Mouse (Mus musculus) thymus, postnatal 25 days (tissue): ENCODE results near the gene Ranbp9.
"Not testable (repeated sequence)": the region's sequence is repeated elsewhere in the genome, so short reads cannot be mapped to it uniquely, and the experiment has no call there.

ENCODE experiments used
- DNase-seq: peaks from one replicate; pipeline ENCODE4 v3.0.0; 2022

The Ranbp9 gene

DNA sequence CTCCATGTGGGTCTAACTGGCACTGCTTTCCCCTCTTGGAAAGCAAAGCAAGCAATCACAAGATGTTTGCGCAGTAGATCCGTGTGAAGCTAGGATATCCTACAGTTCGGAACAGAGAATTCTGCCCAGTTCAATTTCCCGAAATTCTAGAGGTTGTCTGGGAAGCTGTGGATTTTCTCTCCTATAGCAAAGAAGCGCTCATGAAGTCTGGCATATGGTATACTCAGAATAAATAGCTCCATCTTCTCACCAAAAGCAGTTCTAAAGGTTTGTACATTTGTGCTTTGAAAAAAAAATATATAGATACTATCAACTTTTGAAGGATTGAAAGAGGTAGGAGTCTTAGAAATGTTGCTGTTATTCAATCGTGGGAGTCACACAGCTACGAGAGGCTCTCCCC lies 14.6 kb upstream of the Ranbp9 start:
- DNase-seq: no peak

DNA sequence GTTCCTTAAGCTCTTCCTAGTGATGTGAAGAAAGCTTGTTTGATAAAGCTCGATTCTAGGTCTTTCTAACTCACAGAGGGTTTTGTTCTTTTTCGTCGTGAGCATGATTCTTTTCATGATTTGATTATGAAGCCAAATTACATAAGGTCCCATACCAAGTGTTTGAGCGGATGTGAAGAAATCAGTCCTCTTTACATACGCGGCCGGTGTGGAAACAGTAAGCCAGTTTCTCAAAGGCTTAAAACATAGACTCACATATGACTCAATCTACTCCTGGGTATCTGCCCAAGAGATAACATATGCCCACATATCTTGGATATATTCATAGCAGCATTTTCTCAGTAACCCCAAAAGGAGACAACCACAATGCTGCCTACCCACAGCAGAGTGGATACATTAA lies 12.6 kb upstream of the Ranbp9 start:
- DNase-seq: no peak

DNA sequence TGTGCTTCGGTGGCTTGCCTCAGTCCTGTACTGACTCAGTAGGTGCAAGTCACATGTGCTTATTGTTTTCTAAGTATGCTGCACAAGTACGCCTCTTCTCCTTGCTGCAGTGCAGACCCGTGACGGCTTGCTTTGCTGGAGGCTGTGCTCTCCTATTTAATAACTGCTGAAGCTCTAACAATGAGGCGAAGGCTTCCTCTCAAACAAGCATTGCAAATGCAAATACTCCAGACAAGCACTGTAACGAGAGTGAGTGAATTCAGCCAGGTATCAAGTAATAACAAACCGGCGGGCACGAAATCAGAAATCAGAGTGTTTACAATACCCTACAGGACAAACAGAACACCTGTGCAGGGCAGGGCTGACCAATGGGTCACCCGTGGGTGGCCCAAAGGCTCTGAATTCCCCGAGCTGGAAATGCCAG lies 12.0 kb upstream of the Ranbp9 start:
- no peak for DNase-seq

DNA sequence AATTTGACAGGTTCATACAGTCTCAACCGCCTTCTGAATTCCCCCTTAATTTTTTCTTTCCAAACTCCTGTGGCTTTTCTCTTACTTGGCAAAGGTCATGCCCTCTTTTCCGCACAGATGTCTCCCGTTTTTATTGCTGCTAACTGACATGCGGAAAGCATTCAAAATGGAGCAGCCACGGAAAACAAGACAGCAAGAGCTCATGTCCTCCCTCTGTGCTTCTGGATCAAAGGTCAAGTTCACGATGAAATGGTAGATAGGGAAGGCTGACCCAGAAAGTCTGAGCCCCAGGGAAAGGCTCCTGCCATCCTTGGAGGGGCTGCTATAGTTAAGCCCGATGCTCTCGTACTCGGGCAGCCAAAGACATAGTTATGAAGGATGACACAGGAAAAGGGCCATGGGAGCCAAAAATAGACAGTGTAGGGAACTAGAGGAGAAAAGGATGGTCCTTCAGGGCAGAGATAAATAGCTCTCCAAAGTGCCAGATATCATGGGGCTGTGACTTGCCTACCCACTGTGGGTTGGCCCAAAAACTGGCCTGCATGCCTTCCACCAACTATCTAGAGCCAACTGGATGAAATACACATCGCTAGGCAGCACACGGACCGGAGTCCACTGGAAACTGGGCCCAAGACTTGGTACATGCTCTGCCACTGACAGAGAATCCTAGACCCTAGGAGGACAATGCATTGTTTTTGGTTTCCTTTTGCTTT lies 5.6 kb upstream of the Ranbp9 start:
- DNase-seq: no peak

DNA sequence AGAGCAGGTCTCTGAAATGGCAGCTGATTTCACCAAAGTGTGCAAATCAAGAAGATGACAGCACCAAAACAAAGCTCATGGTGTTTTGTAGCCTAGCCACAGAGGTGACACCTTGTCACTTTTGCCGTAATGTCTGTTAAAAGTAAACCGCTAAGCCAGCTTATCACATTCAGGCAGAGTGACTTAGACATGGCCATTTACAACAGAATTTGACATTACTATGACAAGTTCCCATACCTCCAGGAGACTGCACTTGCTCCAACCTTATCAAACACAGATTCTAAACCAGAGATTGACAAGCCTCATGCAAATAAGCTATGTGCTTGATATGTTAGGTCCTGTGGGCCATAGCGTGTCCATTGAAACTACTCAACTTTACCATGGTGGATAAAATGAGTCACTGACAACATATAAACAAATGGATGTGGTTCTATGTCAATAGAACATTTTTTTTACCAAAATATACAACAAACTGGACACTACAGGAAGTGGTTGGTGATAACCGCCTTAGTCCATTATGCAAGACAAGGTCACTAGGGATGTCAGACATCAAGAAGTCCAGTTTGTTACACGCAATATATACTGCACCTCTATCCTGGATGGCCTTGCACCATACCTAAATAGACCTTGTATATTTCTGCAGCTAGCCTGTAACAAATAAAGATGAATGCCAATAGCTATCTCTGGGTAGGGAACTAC lies 4.3 kb upstream of the Ranbp9 start:
- no peak for DNase-seq

DNA sequence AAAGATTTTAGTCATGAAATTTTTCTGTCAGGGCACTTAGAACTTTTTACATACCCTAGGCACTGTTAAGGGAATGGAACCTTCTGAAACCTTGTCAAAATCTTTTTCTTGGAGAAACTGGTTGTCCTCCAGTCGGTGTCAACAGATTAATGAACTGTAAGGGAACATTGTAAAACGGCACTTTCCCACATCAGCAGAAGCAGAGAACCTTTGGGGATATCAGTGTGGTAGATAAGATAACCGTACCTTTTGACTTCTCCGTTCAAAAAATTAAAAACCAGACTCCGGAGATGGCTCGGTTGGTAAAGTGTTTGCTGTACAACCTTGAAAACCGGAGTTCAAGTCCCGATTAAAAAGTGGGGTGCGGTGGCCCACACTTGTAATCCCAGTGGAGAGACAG lies 1.7 kb upstream of the Ranbp9 start:
- DNase-seq: no peak

DNA sequence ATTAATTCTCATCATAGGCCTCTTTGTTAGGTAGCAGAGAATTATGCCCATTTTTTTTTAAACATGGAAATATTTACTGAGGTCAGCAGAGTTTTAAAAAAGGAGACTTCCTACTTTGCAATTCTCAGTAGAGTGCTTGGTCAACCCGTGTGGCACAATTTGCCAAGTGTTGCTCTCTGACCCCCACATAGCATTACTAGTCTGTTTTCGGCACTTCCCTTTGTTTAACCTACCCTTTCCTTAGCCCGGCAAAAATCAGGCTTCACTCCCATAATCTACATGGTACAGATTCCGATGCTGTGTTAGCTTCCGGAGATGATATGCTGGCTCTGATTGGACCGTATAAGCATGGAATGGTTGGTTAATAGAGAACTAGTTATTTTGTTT lies 770 bp upstream of the Ranbp9 start:
- no peak for DNase-seq

DNA sequence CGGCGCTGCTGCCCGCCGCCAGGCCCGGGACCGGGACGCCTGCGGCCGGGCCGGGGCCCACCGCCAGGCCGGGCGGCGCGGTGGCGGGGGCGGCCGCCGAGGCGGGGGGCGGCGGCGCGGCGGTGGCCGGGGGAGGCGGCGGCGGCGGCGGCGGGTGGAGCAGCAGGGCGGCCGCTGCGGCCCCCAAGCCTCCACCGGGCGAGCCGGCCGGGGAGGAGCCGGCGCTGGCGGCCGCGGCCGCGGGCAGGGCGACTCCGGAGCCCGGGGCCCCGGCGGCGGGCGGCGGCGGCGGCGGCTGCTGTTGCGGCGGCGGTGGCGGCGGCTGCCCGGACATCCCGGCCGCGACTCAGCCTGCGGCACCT lies 506 bp downstream of the Ranbp9 start:
- DNase-seq: no peak

DNA sequence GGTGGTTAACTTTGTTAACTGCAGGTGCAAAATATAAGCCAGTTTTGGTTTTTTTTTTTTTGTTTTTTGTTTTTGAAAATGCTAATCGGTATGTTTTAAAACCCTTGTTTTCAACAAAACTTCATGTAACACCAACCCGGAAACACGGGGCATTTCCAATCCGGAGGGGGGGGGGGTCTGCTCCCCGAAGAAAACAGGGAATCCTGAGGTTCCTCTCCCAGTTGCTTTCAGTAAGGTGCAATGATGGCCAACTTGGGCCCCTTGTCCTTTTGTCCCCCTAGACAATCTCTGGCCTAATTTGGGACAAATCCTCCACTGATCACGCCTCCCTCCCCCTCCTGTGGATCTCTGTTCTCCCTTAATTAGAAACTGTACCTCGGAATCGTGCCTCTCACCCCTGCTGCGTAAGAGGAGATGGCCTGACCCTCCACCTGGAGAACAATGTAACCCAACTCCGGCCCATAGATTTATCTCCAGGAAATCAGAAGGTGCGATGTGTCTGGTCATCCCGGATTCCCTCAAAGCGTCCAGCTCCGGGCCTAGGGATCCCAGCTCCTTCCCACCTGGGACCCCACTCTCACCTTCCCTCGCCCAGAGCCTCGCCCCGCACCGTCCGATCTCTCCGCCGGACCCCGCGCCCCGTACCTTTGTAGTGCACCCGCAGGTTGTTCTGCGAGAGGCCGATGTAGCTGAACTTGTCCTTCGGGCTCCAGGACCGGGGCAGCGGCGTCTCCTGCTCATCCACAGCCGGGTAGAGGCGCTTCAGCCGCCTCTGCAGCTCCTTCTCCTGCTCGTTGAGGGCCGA lies 1.1 kb downstream of the Ranbp9 start:
- peak; percentile 42 for DNase-seq

DNA sequence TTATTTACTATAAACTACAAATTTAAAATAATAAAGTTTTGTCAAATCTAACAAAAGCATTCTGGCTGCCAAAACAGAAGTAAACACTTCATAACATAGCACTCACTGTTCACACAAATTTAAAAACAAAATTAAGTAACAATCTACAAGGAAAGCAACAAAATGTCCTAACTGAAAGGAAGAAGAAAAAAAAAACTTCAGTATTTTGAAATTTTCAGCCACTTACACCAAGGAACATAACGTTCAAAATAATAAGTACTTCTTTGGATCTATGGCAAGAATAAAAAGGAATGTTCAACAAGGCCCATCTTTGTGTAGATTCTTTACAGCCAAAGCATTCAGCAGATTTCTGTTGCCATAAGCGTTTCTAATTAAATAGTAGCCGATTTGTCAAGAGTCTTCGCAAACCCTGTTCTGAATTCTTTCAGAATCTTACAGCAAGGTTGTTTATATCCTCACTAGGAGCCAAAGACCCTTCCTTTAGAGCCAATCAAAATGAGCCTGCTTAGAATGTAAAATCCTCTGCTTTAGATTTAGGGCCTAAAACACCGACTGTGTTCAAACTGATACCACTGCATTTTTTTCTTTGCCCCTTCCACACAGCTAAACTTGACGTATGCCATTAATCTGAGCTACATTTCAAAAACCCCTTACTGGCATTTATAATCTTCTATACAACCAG lies 1.9 kb downstream of the Ranbp9 start:
- no peak for DNase-seq

DNA sequence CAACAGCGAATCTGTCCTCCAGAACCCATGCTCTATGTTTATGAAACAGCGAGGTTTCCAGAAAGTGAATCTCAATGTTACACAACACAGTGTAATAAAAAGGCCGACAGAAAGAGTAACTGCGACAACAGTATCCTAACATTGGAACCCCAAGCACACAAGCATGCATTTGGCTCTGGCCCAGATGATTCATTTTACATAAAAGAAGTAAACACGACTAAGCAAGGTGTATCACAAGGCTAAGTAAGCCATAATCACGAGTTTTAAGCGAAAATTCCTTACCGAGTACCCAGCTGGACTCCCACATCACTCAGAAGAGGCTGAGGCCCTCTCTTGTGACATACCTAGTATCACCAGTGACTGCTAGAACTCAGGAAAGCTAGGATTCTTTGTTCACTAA lies 2.5 kb downstream of the Ranbp9 start:
- DNase-seq: no peak

DNA sequence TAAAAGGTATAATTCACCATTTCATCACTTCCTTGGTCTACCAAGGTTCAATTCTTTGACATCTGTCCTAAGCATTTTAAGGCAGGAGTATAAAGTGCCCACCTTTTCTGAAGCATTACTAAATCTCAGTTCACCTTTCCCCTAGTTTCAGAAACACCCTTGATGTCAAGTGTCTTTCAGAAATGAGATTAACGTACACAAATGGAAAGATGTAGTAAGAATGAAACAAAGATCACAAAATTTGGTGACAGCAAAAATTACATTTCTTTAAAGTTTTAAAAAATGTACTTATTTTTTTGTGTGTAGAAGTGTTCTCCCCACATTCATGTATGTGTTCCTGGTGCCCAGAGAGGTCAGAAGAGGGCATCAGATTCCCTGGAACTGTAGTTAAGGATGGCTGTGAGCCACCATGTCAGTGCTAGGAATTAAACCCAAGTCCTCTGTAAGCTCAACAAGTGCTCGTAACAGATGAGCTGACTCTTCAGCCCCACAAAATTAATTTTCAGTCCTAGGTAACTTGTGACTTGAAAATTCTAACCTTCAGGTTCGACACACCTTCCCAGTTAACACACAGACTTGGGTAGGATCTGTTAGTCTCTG lies 3.9 kb downstream of the Ranbp9 start:
- DNase-seq: no peak

DNA sequence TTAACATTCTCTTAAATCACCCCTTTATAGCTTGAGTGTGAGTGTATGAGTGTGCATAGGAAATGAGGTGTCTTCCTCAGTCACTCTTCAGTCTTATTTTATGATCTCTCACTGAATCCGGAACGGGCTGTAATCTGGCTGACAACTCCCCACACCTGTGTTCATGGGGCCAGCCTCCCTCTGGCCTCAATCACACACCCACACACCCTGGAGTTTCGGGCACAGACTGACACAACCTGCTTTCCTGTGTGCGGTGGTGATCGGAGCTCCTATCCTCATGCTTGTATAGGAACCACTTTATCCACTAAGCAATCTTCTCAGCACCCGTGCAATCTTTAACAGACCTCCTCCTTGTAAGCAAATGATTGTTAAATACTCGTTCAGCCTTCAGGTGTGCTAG lies 4.9 kb downstream of the Ranbp9 start:
- no peak for DNase-seq

DNA sequence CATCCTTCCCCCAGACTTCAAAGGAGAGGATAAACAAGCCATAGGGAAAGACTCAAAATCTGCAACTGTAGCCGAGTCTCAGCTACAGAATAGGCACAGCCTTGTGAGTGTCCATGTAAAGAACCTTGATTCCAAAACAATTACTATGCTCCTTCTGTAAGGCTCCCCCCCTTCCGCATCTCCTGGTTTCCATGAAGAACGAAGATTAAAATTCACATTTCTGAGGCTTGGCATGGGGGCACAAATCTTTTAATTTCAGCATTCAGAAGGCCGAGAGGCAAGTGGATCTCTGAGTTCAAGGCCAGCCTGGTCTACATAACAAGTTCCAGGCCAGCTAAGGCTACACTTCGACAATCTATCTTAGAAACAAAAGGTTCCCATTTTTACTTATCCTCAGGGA lies 6.4 kb downstream of the Ranbp9 start:
- DNase-seq: no peak

DNA sequence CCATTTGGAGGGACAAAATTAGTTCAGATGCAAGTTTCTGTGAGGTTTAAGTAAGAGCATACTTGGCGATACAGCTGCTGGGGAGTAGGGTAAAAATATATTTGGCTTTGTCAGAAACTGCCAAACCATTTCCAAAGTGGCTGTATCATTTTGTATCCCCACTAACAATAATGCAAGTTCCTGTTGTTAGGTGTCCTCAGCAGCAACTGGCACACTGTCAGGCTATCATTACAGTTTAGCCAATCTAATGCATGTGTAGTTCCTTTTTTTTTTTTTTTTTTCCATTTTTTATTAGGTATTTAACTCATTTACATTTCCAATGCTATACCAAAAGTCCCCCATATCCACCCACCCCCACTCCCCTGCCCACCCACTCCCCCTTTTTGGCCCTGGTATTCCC lies 9.2 kb downstream of the Ranbp9 start:
- DNase-seq: not testable (repeated sequence)

DNA sequence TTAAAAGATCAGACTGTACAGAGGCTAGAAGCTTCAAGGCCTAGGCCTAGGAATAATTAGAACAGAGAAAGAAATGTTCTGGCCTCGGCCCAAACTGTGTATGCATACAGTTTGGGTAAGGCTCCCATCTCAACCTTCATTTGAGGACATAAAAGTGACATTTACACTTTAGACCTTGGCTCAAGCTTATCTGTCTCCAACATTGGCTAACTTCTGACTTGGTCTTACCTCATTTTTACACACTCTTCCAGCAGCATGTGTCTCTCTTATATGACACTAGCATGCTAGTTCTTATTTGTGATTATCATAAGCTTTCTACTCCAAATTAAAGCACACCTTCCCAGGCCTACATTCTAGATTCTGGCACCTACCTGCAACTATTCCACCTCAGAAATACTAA lies 11.5 kb downstream of the Ranbp9 start:
- no peak for DNase-seq

DNA sequence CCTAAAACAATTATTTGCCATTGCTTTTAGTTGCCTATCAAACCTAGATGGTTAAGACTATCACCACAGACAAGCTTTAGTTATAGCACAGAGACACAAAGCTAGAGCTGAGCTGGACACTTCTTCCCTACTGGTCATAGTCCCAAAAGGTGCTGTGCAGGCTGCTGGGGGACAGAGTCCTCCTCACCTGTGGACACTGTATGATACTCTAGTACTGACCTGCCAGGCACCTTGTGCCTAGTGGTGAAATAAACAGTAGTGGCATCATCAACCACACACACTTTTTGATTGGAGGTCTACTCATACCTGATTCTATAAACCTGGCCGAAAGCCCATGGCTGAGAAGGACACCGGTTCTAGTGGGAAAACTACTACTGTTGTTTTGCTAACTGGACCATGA lies 16.5 kb downstream of the Ranbp9 start:
- no peak for DNase-seq

DNA sequence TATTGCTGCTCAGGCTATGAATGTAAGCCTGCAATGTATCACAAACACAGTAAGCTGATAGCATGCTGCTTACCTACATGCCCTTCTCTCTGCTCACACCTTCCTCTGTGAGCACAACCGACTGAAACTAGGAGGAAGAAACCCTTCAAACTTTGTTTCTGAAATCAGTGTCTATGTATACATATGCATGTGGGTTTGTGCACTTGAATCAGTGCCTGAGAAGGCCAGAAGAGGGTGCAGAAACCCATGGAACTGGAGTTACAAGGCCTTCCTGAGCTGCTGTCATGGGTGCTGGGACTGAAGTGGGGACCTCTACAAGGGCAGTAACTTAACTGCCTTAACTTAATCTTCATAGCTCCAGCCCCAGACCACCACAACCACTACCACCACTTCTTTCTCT lies 23.9 kb downstream of the Ranbp9 start:
- no peak for DNase-seq

DNA sequence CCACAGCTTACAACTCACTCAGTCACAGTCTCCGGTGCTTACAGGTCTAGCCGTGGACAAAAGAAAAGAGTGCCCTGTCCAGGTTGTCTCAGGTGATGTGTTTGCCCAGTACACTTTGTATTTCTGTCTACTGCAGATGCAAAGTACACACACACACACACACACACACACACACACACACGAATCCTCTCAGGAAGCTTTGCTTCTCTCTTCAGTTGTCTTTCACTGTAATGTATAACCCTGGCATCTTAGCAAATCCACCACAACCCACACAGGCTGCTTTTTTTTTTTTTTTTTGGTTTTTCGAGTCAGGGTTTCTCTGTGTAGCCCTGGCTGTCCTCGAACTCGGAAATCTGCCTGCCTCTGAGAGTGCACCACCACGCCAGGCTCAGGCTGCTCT lies 26.7 kb downstream of the Ranbp9 start:
- DNase-seq: no peak

DNA sequence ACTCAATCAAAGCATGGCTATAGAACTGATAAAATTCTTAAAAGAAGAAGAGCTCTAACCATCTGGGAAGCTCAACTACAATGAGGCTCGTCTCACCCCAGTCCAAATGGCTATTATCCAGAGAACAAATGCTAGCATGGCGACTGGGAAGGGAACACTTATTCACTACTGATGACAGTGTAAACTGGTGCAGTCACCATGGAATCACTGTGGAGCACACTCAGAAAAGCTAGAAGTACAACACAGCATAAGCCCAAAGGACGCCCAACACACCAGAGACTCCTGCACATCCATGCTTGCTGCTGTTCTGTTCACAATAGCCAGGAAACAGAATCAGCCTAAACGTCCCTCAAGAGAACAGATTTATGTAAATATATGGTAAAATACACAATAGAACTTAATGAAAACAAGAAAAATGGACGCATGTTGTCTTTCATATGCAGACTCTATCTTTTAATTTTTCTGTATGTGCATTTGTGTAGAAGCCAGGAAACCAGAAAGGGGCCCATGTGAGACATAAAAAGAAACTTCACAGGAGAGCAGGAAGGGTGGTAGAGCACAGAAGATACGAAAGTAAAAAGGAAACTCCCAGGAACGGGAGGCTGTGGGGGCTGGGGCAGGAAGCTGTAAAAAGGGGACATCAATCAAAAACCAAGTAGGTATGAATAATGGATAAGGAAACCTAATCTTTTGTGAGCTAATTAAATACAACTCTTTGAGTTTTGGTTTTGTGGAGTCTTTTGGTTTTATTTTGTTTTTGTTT lies 28.1 kb downstream of the Ranbp9 start:
- peak; percentile 71 for DNase-seq

DNA sequence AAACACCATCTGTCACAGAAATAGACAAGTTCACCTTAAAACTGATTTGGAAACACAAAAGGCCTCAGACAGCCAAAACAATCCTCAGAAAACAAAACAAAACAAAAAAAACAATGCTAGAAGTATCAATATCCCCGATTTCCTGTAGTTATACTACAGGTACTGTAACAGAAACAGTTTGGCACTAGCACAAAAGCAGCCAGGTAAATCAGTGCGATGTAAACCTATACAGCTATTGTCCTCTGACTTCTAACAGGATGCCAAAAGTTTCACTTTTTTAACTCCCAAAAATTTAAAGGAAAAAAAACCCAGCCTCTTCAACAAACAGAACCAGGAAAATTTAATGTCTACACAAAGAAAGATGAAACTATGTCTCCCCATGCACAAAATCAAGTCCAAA lies 28.9 kb downstream of the Ranbp9 start:
- DNase-seq: no peak

DNA sequence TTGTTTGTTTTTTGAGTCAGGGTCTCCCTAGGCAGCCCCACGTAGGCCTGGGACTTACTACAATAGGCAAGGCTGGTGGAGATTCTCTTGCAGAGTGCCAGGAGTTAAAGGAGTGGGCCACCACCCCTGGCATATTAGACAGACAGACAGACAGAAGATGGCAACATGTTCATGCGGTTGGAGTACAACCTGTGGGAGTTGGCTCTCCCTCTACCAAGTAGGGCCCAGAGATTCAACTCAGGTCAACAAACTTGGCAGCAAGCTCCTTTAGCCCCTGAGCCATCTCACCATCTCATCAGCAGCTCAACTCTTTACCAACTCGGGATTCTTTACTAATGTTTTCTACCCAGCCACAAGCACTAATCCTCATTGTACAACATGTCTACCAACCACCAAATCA lies 30.4 kb downstream of the Ranbp9 start:
- DNase-seq: no peak
